Mouse (Mus musculus) ES-E14 (cell line): ENCODE data around the gene Tnfrsf17.

Experiments used
- CHD2 ChIP-seq: IDR thresholded peaks from 2 replicates; pipeline ENCODE4 v1.6.1; 2014; ENCODE audit warnings: mild to moderate bottlenecking, low read depth, low read length, inconsistent platforms
- HCFC1 ChIP-seq: IDR thresholded peaks from 2 replicates; pipeline ENCODE4 v1.6.1; 2012; ENCODE audit warnings: low read length, inconsistent platforms, borderline replicate concordance; ENCODE audit not compliant: insufficient read depth
- MAFK ChIP-seq: IDR thresholded peaks from 2 replicates; pipeline ENCODE4 v1.6.1; 2014; ENCODE audit warnings: mild to moderate bottlenecking, low read depth, low read length, inconsistent platforms; ENCODE audit not compliant: insufficient read depth
- ZC3H11A ChIP-seq: IDR thresholded peaks from 2 replicates; pipeline ENCODE4 v1.6.1; 2012; ENCODE audit warnings: low read depth, mild to moderate bottlenecking, inconsistent platforms, low read length, borderline replicate concordance
- ZNF384 ChIP-seq: IDR thresholded peaks from 2 replicates; pipeline ENCODE4 v1.6.1; 2012; ENCODE audit warnings: low read depth, low read length, inconsistent platforms

GRCm38 (mm10) chr16:11313512-11313911 is at the start of gene Tnfrsf17:
- TF ChIP-seq ZC3H11A (no peak), HCFC1 (no peak), ZNF384 (no peak), CHD2 (no peak), MAFK (no peak)
